Mouse (Mus musculus): ENCODE results near the gene Fgf11. TPM values are rescaled to one million over a fixed set of nuclear protein-coding genes. Genes with fewer than 3 reads are reported as not detected.
A peak's percentile ranks its signal among the peaks of the same experiment; 100 is the strongest.

Gene Fgf11
- polyA plus RNA-seq, 1 experiment from 2014 or later: 1.2 TPM

GRCm38 (mm10) chr11:69758971-69759721, 42.5 kb downstream of the Fgf11 start:
- DNase-seq (ENCODE audit: low spot score) (peak; percentile 77), ATAC-seq (replicated peaks; ENCODE audit: low FRiP score) (peak; percentile 83)
- Histone ChIP-seq H3K9ac (ENCODE audit: low read depth, low read length) (peak overlapping the region; percentile 75), H3K27me3 (replicated peaks; ENCODE audit: control insufficient read depth, insufficient read depth, low read length) (no peaks in the 10 kb centered on the region), H3K9me3 (ENCODE audit: control insufficient read depth, low read length) (no peaks in the 10 kb centered on the region), H3K36me3 (ENCODE audit: control insufficient read depth, insufficient read depth, low read length) (no peaks in the 10 kb centered on the region), H3K4me3 (ENCODE audit: low read depth, low read length) (peak overlapping the region; percentile 67), H3K4me2 (peak overlapping the region; percentile 79), H3K27ac (ENCODE audit: low read depth, low read length) (peak overlapping the region; percentile 99), H3K4me1 (replicated peaks; ENCODE audit: control insufficient read depth, insufficient read depth, low read length) (peaks cover 39% of the 10 kb centered on the region)
- WGBS: under 1% methylated on average over 37 of the region's 37 CpGs

DNA sequence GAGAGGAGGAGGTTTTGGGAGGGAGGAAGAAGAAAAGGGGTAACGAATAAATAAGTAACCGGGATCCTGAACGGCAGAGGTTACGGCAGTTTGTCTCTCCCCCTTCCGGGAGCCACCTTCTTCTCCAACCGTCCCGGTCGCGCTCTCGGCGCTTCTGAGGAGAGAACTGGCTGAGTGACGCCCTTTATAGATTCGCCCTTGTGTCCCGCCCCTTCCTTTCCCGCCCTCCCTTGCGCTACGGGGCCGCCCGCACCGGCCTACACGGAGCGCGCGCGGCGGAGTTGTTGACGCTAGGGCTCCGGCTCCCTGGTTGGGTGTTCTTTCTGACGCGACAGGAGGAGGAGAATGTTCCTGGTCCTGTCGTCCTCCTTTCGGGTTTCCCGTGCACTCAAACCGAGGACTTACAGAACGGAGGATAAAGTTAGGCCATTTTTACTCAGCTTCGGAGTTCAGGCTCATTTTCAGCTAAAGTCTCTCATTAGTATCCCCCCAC, 43.1 kb downstream of the Fgf11 start, which contains the start of gene Polr2a:
Polr2a (minus strand) TSS at position 160 of the 493 bp plus-strand sequence.
- no peaks in the 10 kb centered on the region for H3K36me3 ChIP-seq (ENCODE audit: control insufficient read depth, insufficient read depth, low read length)
- peaks cover 40% of the 10 kb centered on the region for H3K4me1 ChIP-seq (replicated peaks; ENCODE audit: control insufficient read depth, insufficient read depth, low read length)
- ATAC-seq (replicated peaks; ENCODE audit: low FRiP score) (peak; percentile 93), DNase-seq (ENCODE audit: low spot score) (peak; percentile 100)
- peak within 1 kb of the TSS; percentile 79 for H3K4me2 ChIP-seq
- peak within 1 kb of the TSS; percentile 75 for H3K9ac ChIP-seq (ENCODE audit: low read depth, low read length)
- WGBS: under 1% methylated on average over 36 of the region's 36 CpGs
- H3K27me3 ChIP-seq (replicated peaks; ENCODE audit: control insufficient read depth, insufficient read depth, low read length): no peaks in the 10 kb centered on the region
- no peaks in the 10 kb centered on the region for H3K9me3 ChIP-seq (ENCODE audit: control insufficient read depth, low read length)
- peak within 1 kb of the TSS; percentile 99 for H3K27ac ChIP-seq (ENCODE audit: low read depth, low read length)
- H3K4me3 ChIP-seq (ENCODE audit: low read depth, low read length): peak within 1 kb of the TSS; percentile 67

- Histone ChIP-seq H3K36me3 (ENCODE audit: control insufficient read depth, insufficient read depth, low read length) (no peaks in the 10 kb centered on the region), H3K4me1 (replicated peaks; ENCODE audit: control insufficient read depth, insufficient read depth, low read length) (peaks cover 41% of the 10 kb centered on the region), H3K9ac (ENCODE audit: low read depth, low read length) (peak overlapping the region; percentile 75), H3K4me3 (ENCODE audit: low read depth, low read length) (peak overlapping the region; percentile 67), H3K4me2 (peak overlapping the region; percentile 79), H3K9me3 (ENCODE audit: control insufficient read depth, low read length) (no peaks in the 10 kb centered on the region), H3K27me3 (replicated peaks; ENCODE audit: control insufficient read depth, insufficient read depth, low read length) (no peaks in the 10 kb centered on the region), H3K27ac (ENCODE audit: low read depth, low read length) (peak overlapping the region; percentile 99)
- WGBS: 0% methylated on average over 26 of the region's 26 CpGs
- DNase-seq (ENCODE audit: low spot score): peak; percentile 91
- peak; percentile 84 for ATAC-seq (replicated peaks; ENCODE audit: low FRiP score)
Measured at GRCm38 (mm10) chr11:69758090-69758456, 43.6 kb downstream of the Fgf11 start.

GRCm38 (mm10) chr11:69757303-69758089, 44.2 kb downstream of the Fgf11 start:
- H3K27me3 ChIP-seq (replicated peaks; ENCODE audit: control insufficient read depth, insufficient read depth, low read length): no peaks in the 10 kb centered on the region
- H3K9me3 ChIP-seq (ENCODE audit: control insufficient read depth, low read length): no peaks in the 10 kb centered on the region
- peaks cover 47% of the 10 kb centered on the region for H3K4me1 ChIP-seq (replicated peaks; ENCODE audit: control insufficient read depth, insufficient read depth, low read length)
- peak overlapping the region; percentile 99 for H3K27ac ChIP-seq (ENCODE audit: low read depth, low read length)
- no peaks in the 10 kb centered on the region for H3K36me3 ChIP-seq (ENCODE audit: control insufficient read depth, insufficient read depth, low read length)
- peak overlapping the region; percentile 75 for H3K9ac ChIP-seq (ENCODE audit: low read depth, low read length)
- DNase-seq (ENCODE audit: low spot score) (no peak), ATAC-seq (replicated peaks; ENCODE audit: low FRiP score) (no peak)
- H3K4me2 ChIP-seq: peak overlapping the region; percentile 79
- 43% methylated on average over 9 of the region's 9 CpGs for WGBS
- H3K4me3 ChIP-seq (ENCODE audit: low read depth, low read length): peak overlapping the region; percentile 67

- peaks cover 53% of the 10 kb centered on the region for H3K4me1 ChIP-seq (replicated peaks; ENCODE audit: control insufficient read depth, insufficient read depth, low read length)
- no peaks in the 10 kb centered on the region for H3K27me3 ChIP-seq (replicated peaks; ENCODE audit: control insufficient read depth, insufficient read depth, low read length)
- peak overlapping the region; percentile 17; the same call in 1 of the 2 replicates for H3K27ac ChIP-seq (ENCODE audit: low read depth, low read length)
- 57% methylated on average over 3 of the region's 3 CpGs for WGBS
- no peaks in the 10 kb centered on the region for H3K36me3 ChIP-seq (ENCODE audit: control insufficient read depth, insufficient read depth, low read length)
- no peaks in the 10 kb centered on the region for H3K9me3 ChIP-seq (ENCODE audit: control insufficient read depth, low read length)
- ATAC-seq (replicated peaks; ENCODE audit: low FRiP score) (no peak), DNase-seq (ENCODE audit: low spot score) (no peak)
- H3K4me2 ChIP-seq: peak overlapping the region; percentile 55
- 0 out of 2 replicates have a peak overlapping the region, but pooled peaks have one; percentile 10 for H3K4me3 ChIP-seq (ENCODE audit: low read depth, low read length)
- no peak overlapping the region for H3K9ac ChIP-seq (ENCODE audit: low read depth, low read length)
Measured at GRCm38 (mm10) chr11:69754701-69755100, 47.0 kb downstream of the Fgf11 start.

DNA sequence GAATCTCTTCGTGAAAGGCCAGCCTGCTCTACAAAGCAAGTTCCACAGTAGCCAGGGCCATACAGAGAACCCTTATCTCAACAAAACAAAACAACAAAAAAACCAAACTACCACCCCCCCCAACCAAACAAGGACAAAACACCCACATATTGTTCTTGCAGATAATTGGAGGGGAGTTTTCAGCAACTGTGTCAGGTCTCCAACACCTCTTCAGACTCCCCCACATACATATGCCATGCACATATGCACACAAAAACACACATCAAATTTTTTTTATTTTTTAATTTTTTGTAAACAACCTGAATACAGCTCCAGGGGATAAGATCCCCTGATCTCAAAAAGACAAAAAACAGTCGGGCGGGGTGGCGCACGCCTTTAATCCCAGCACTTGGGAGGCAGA, 47.4 kb downstream of the Fgf11 start:
- Histone ChIP-seq H3K27me3 (replicated peaks; ENCODE audit: control insufficient read depth, insufficient read depth, low read length) (no peaks in the 10 kb centered on the region), H3K4me3 (ENCODE audit: low read depth, low read length) (no peak overlapping the region), H3K4me1 (replicated peaks; ENCODE audit: control insufficient read depth, insufficient read depth, low read length) (peaks cover 50% of the 10 kb centered on the region), H3K4me2 (peak overlapping the region; percentile 55), H3K9me3 (ENCODE audit: control insufficient read depth, low read length) (no peaks in the 10 kb centered on the region), H3K36me3 (ENCODE audit: control insufficient read depth, insufficient read depth, low read length) (no peaks in the 10 kb centered on the region), H3K9ac (ENCODE audit: low read depth, low read length) (no peak overlapping the region), H3K27ac (ENCODE audit: low read depth, low read length) (peak overlapping the region; percentile 17; the same call in 1 of the 2 replicates)
- WGBS: 72% methylated on average over 5 of the region's 5 CpGs
- ATAC-seq (replicated peaks; ENCODE audit: low FRiP score): no peak
- DNase-seq (ENCODE audit: low spot score): no peak

DNA sequence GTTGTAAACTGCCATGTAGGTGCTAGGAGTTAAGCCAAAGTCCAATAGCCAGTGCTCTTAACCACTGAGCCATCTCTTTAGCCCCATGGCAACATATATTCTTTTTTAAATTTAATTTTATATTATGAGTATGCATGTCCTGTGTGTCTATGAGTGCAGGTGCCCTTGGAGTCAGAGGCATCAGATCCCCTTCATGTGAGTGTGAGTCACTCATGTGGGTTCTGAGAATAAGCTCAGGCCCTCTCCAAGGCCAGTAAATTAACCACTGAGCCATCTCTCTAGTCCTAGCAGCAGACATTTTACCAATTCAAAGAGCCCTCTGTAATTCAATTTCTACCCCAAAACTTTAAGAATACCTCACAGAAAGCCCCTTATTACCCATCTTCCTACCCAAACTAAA, 49.0 kb downstream of the Fgf11 start:
- no peaks in the 10 kb centered on the region for H3K9me3 ChIP-seq (ENCODE audit: control insufficient read depth, low read length)
- H3K27me3 ChIP-seq (replicated peaks; ENCODE audit: control insufficient read depth, insufficient read depth, low read length): no peaks in the 10 kb centered on the region
- peaks cover 3% of the 10 kb centered on the region; the same call in 1 of the 2 replicates for H3K36me3 ChIP-seq (ENCODE audit: control insufficient read depth, insufficient read depth, low read length)
- ATAC-seq (replicated peaks; ENCODE audit: low FRiP score) (no peak), DNase-seq (ENCODE audit: low spot score) (no peak)
- peak overlapping the region; percentile 32 for H3K4me2 ChIP-seq
- peak overlapping the region; percentile 36; the same call in 1 of the 2 replicates for H3K9ac ChIP-seq (ENCODE audit: low read depth, low read length)
- no peak overlapping the region for H3K4me3 ChIP-seq (ENCODE audit: low read depth, low read length)
- H3K4me1 ChIP-seq (replicated peaks; ENCODE audit: control insufficient read depth, insufficient read depth, low read length): peaks cover 50% of the 10 kb centered on the region
- H3K27ac ChIP-seq (ENCODE audit: low read depth, low read length): 0 out of 2 replicates have a peak overlapping the region, but pooled peaks have one; percentile 1

DNA sequence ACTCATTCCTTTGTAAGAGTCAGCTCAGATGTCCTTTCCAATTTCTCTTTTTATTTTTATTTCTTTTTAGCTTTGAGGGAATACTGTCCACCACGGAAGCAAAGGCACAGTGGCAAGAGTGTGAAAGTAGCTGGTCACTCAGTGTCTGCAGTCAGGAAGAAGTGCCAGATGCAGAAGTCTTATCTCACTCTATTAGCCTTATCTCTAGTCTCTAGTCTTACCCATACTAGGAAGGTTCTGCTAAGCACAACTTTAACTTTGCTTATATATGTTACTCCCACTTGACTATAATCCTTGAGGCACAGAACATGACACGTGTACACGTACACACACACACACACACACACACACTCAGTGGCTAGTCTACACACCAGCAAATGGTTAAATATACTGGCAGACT, 50.0 kb downstream of the Fgf11 start:
- H3K9ac ChIP-seq (ENCODE audit: low read depth, low read length): no peak overlapping the region
- peaks cover 42% of the 10 kb centered on the region for H3K4me1 ChIP-seq (replicated peaks; ENCODE audit: control insufficient read depth, insufficient read depth, low read length)
- H3K4me3 ChIP-seq (ENCODE audit: low read depth, low read length): no peak overlapping the region
- DNase-seq (ENCODE audit: low spot score) (no peak), ATAC-seq (replicated peaks; ENCODE audit: low FRiP score) (peak; percentile 53; the same call in 1 of the 2 replicates)
- H3K4me2 ChIP-seq: peak overlapping the region; percentile 41
- peak overlapping the region; percentile 15; the same call in 1 of the 2 replicates for H3K27ac ChIP-seq (ENCODE audit: low read depth, low read length)
- WGBS: 36% methylated on average over 3 of the region's 3 CpGs
- no peaks in the 10 kb centered on the region for H3K27me3 ChIP-seq (replicated peaks; ENCODE audit: control insufficient read depth, insufficient read depth, low read length)
- no peaks in the 10 kb centered on the region for H3K9me3 ChIP-seq (ENCODE audit: control insufficient read depth, low read length)
- H3K36me3 ChIP-seq (ENCODE audit: control insufficient read depth, insufficient read depth, low read length): peaks cover 10% of the 10 kb centered on the region

Data from liver, embryonic 11.5 days (tissue).